Mouse (Mus musculus) mesoderm, embryonic 11.5 days (tissue): ENCODE measurements at regions not wholly inside any gene's neighbourhood (a gene's known extent, or its start where the extent isn't known, plus 50 kb on each side); places are given as distances from the start of the nearest gene placed in this dataset.

Experiments
- DNase-seq: peaks from one replicate; pipeline ENCODE4 v3.0.0-alpha.2; 2012; ENCODE audit warnings: low read depth, low spot score

DNA sequence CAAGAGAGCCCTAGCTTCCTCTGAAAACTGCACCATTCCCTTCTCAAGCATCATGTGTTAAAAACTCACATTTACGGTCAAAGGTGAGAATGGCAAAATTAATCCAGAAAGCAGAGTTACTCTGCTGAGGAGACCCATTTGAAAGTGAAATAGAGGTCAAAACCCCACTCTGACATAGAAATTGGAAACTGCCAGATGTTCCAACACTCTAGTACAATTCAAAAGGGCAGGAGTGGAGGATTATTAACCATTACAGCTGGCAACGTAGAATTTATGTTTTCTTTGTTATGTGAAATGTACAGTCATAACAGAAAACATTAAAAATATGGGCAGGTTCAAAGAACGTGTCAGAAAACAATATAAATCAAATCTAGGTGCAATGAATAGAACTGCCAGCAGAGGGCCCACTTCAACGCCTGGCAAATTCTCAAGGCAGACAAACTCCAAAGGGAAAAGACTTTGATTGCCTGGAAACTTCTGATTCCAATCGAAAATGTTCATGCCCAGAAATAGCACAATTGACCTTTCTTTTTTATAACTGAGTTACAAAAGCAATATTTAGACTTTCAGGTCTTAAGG, 54.2 kb upstream of the Rfpl4b start:
- peak; percentile 61 for DNase-seq

DNA sequence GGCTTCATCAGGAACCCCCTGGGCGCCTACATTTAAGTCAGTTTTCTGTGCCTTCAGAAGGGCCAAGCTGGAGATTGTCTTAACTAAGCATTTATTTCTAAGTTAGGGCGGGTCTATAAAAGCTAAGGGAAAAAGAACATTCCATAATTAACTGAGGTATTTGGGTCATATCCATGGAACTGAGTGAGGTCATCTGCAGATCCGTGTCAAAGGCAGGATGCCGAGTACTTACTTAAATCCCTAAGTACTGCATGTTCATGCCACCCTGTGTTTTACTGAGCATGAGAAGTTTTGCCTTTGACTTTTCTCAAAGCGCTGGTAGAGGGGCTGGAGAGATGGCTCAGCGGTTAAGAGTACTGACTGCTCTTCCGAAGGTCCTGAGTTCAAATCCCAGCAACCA, 57.7 kb upstream of the Rfpl4b start:
- DNase-seq: no peak

DNA sequence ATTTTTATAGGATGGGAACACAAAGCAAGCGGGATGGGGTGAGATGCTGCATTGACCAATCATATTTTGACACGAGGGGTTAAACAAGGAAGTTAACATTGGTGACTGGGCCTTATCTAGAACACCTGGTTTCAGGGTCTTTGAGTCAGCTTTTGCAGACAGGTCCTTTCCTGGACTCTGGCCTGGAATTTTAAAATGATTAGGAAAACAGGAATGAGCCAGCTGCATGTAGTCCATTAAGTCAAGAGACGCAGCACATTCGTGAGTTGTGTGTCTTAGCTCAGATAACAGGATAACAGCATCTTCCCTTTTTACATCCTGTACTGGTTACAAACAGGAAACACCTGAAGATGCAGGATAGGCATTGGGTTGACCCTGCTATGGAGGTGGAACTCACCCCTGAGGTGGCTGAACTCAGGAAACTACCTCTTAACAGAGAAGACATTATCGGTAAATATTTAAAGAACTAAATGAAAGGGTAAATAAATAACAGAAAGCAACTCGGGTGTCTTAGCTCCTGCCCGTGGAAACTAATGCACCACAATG, 59.1 kb upstream of the Rfpl4b start:
- DNase-seq: no peak

DNA sequence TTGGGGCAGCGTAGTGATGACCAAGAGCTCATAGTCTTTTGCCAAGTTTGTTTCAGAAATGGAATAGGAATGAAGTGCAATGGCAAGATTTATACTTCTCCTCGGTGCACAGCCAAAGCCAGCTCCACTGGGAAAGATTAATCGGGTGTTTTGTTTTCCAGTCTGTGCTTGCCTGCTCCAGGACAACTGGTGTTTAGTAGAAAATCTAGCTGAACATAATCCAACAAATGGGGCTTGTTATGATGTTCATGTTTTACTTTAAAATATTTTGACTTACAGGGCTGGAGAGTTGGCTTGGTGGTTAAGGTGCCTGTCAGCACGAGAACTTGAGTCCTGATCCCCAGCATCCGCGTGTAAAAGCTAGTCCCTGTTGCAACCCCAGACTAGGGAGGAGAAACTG, 60.6 kb upstream of the Rfpl4b start:
- DNase-seq: no peak

DNA sequence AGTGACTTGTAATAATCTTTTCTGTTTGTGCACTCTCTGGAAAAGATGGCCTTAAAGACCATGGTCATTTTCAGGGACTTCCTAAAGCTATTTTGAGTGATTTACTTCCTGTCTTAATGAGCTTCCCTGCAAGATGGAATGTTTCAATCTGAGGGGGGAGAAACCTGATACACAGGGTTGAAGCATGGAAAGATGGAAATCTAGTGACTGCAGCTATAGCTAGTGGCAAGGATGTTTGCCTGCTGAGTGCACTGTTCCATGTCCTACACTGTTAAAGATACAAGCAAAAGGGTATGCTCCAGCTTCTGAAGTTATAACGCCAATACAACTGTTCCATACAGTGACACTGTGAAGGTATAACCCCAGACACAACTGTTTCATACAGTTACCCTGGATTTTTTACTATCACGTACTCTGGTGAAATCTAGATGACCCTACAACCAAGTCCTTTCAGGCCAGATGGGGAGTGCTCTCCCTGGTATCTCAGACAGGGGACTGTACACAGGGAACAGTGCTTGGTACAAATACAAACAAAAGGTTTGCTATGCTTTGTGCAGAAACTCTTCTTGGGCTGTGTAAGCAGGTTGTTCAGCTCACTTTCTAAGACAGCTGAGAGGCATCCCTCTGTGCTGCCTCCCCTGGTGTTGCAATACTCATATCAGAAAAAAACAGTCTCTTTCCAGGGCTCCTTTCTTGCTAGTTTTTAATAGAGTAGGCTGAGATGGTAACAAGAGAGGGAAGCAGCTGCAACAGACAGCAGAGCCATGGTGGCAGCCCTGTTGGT, 62.4 kb upstream of the Rfpl4b start:
- no peak for DNase-seq

DNA sequence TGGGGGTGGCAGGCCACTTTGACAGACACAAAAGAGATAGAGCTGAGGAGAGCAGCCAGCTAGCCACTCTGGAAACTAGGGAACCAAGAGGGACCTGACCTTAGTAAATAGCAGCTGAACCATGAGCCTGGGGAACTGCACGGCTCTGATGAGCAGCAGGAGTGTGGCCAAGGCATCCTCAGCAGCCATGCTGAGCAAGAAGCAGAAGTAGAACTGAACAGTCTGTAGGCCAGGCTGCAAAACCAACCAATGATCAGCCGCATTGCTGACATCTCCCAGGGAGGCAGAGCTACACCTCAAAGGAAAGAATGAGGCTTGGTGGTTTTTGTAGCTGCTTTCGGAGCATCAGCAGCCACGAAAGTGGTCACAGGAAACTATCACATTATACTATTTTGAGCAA, 63.1 kb upstream of the Rfpl4b start:
- DNase-seq: no peak

DNA sequence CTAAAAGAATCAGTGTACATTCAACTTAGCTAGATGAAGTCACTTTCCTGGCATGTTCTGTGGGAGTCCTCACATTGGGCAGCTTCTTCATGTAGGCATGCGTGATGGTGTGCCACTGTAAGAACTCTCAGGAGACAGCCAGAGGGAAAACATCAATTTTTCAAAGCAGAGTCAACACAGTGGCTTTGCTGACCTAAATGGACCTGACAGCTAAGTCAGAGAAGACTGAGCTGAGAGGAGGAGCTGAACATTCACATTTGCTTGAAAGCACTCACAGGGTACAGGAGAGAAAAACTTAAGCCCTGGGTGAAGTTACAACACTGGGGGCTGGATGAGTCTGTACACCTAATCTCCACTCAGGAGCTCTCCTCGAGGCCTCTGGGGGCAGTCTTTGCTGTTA, 64.9 kb upstream of the Rfpl4b start:
- no peak for DNase-seq

DNA sequence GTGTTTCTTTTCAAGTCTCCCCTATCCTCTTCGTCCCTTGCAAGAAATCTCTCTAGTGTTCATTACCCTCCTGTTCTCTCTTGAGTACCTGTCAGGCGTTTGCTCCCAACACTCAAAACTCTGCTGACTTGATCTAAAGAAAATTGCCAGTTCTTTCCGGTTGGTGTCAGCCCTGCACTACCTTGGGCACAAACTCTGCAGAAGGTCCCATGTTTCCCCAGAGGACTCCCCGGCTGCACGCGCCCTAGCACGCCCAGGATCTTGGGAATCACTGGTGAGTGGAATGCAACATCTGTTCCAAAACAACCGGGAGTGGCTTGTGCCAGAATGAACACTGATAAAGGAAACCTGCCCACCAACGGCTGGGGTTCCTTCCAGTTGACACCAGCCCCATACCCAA, 66.3 kb upstream of the Rfpl4b start:
- no peak for DNase-seq

DNA sequence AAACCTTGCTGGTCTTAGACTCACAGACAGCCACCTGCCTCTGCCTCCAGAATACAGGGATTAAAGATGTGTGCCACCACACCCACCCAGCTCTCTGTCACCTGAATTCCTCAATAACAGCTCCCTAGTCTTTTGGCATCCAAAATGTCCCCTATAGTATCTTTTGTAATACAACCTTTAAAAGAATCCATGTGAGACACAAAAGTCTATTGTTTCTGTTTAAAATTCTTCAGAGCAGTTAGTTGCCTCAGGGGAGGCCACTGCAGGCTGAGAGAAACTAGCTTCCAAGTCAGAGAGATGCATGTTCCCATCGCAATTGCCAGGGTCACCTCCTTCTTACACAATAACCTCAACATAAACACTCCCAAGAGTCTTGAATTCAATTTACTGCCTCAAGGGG, 70.6 kb upstream of the Lama4 start:
- DNase-seq: no peak

DNA sequence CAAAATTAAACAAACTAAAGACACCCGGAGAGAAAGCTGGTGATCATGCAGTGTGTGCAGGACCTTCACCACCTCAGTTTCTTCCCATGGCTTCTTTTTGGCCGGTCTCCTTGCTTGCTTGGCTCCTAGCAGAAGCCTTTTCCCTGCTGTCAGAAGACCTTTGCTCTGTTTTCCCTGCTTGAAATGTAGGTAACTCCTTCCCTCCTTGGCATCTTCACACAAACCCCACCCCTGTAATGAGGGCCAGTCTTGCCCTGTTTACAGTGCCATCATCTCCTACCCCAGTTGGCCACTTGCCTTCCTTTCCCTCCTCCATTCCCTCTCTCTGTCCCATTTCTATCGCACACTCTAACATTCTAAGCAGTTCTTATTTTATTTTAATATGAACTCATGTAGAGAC, 69.7 kb upstream of the Lama4 start:
- no peak for DNase-seq

DNA sequence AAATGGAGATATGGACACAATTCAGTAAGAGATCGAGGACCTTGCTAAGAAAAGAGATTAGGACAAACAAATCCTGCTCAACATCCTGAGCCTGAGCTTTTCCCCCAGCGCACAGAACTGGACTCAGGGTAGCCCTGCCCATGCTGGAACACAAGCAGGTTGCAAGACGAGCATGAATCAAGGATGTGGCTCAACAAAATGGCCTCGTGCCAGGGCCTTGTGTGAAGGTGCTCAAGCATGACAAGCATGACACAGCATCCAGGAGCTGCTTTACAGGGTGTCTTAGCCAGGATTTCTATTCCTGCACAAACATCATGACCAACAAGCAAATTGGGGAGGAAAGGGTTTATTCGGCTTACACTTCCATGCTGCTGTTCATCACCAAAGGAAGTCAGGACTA, 67.7 kb upstream of the Lama4 start:
- no peak for DNase-seq

DNA sequence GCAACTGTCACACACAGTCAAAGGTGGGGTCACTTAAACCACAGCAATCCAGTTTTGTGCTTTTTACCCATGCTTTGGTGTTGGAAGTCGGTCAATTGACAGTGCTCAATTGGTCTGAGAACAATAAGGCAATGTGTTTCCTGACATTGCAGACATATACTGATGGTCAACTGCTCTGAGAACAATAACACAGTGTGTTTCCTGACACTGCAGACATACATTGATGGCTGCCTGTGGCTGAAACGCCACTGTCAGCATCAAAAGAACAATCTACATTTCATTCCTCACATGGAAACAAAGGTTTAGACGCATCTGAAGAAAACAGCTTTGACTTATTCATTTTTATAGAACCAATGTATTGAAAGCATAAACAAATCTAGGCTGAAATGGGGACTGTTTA, 59.2 kb upstream of the Lama4 start:
- DNase-seq: peak; percentile 21

DNA sequence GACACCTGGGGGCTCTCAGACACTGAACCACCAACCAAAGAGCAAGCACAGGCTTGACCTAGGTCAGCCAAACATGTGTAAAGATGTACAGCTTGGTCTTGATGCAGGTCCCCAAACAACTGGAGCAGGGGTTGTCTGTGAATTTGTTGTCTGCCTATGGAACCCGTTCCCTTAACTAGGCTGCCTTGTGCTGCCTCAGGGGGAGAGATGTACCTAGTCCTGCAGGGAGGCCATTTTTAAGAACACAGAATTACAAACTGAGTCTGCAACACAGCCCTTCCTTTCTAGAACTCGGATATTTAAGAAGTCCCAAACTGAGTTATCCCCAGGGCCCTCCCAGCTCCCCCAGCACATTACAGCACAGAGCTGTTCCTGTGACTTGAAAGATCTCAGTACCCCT, 57.5 kb upstream of the Lama4 start:
- no peak for DNase-seq

DNA sequence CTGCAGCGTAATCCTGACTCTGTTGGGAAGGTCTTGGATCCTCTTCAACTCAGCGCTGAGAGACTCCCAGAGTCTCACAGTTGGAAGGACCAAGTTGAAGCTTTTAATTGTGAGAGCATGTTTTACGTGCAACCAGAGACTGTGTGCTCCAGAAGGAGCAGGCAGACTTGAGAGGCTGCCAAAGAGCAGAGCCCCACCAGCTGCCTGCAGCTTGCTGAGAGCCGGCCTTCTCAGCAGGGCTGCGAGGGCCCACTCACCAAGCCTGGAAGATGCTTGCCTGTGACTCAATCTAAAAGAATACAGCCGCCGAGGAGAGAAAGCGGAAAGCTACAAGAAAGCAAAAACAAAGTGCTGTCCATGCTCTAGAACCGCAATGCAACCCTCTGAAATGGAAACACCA, 57.0 kb upstream of the Lama4 start:
- DNase-seq: no peak

DNA sequence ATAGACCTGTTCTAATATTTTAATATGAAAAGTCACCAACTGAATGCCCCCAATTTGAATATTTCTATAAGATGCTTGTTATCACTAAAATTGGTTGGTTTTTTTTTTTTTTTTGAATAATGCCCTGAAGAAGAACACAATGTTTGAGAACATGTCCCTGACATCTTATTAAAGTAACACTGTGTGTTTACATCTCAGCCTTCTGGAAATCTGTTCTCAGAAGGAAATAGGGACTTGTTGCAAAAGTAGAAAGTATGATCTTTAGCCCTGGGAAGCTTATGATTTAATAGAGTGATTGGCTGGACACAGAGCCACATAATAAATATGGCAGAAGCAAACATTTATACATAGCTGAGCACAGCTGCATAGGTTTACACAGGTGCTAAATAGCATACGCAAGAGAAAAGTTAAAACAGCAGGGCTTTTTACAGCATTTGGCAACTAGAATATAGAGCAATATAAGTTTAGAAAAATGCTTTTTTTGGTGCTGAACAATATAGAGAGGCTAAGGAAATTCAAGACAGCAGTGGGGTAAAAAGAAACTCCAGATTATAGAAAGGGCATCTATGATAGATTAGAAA, 56.1 kb upstream of the Lama4 start:
- DNase-seq: no peak

DNA sequence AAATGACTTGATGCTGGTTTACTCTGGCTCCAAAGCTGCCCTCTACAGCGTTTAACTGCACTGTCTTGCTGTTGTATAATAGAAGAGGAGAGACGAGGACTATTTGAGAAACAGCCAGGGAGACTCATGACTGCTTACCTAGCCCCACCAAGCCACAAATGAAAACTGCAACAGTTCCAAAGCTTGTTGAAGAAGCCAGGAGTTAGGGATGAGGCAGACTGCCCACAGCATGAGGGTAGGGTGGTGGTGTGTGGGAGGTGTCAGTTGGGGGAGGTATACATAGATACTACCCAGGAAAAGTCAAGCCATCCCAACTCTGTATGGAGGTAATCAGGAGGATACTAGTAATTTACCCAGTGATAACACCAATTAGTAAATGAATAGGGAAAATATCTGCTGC, 55.5 kb upstream of the Lama4 start:
- no peak for DNase-seq

DNA sequence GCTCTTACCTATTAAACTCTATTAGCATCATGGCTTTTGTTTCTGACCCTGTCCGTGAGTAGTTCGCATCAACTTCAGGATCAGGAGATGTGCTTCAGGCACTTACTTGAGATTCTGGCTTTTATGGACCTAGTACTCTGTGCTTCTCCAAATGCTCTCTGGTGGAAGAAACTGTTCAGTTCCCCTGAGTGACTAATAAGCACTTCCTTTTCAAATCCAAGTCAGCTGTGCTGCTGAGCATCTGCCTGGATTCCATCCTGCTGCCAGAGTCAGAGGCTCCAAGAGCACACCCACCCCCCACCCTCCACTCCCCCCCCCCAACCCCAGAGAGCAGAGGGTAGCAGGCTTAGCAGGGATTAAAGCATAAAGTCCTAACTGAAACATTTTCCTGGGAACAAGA, 52.3 kb upstream of the Lama4 start:
- no peak for DNase-seq
